Mouse (Mus musculus) stomach, postnatal 0 days (tissue): ENCODE results near the gene Vezt.

Source experiments
- CTCF ChIP-seq: IDR thresholded peaks from 2 replicates; pipeline ENCODE4 v1.5.1; 2016; ENCODE audit warnings: antibody characterized with exemption, low read depth, mild to moderate bottlenecking, moderate library complexity
- EP300 ChIP-seq: optimal IDR thresholded peaks from 2 replicates; pipeline ENCODE3; 2016; ENCODE audit warnings: antibody characterized with exemption

DNA sequence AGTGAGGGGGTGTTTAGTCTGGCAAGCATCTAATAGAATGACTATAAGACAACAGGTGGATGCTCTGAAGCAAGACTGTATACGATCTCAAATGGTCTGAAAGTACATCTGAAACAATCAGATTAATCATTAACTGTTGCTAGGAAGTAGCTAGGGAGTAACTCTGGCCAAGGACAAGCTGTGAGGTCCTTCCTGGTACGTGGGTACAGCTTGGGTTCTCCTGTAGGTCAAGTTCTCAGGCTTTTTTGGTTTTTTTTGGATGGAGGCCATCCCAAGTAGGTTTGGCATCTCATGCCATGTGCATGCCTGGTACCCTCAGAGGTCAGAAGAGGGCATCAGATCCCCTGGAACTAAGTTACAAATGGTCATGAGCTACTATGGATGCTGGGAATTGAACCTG is 136.3 kb downstream of the Vezt start:
- TF ChIP-seq CTCF, result no peak
- no peak for TF ChIP-seq EP300
